Mouse (Mus musculus) 416B (cell line): Measurements from ENCODE around the gene Mturn.

Experiments
- DNase-seq: peaks from one replicate; pipeline ENCODE4 v3.0.0; 2011; ENCODE audit warnings: low read depth

The Mturn gene

GRCm38 (mm10) chr6:54680891-54681745 lies at the start of gene Mturn:
Gene Mturn (plus strand): TSS chr6:54681624.
- peak; percentile 8 for DNase-seq

GRCm38 (mm10) chr6:54639877-54640276 lies 41.5 kb upstream of the Mturn start:
- DNase-seq, result no peak

GRCm38 (mm10) chr6:54641953-54642352 lies 39.5 kb upstream of the Mturn start:
- DNase-seq, result no peak

- no peak for DNase-seq
These were observed 38.2 kb upstream of the Mturn start for GRCm38 (mm10) chr6:54643181-54643580.

GRCm38 (mm10) chr6:54655471-54656095 lies 25.8 kb upstream of the Mturn start:
- peak; percentile 6 for DNase-seq

GRCm38 (mm10) chr6:54657861-54658260 lies 23.6 kb upstream of the Mturn start:
- DNase-seq, result no peak

- DNase-seq, result no peak
These were observed 11.6 kb upstream of the Mturn start for GRCm38 (mm10) chr6:54669868-54670267.

GRCm38 (mm10) chr6:54672901-54673300 lies 8.5 kb upstream of the Mturn start:
- no peak for DNase-seq

GRCm38 (mm10) chr6:54679686-54680085 lies 1.7 kb upstream of the Mturn start:
- no peak for DNase-seq

GRCm38 (mm10) chr6:54681746-54682428 lies 463 bp downstream of the Mturn start:
- no peak for DNase-seq

GRCm38 (mm10) chr6:54684085-54684484 lies 2.7 kb downstream of the Mturn start:
- DNase-seq, result no peak

- no peak for DNase-seq
These were observed 3.7 kb downstream of the Mturn start for GRCm38 (mm10) chr6:54685103-54685502.

GRCm38 (mm10) chr6:54685716-54686395 lies 4.4 kb downstream of the Mturn start:
- no peak for DNase-seq

GRCm38 (mm10) chr6:54686946-54687737 lies 5.7 kb downstream of the Mturn start:
- no peak for DNase-seq

- DNase-seq, result no peak
These were observed 7.3 kb downstream of the Mturn start for GRCm38 (mm10) chr6:54688467-54689323.

- no peak for DNase-seq
These were observed 8.3 kb downstream of the Mturn start for GRCm38 (mm10) chr6:54689686-54690085.

GRCm38 (mm10) chr6:54690838-54691237 lies 9.4 kb downstream of the Mturn start:
- DNase-seq, result no peak

GRCm38 (mm10) chr6:54691368-54692116 lies 10.1 kb downstream of the Mturn start:
- DNase-seq, result no peak

GRCm38 (mm10) chr6:54692201-54692600 lies 10.8 kb downstream of the Mturn start:
- no peak for DNase-seq

- DNase-seq, result no peak
These were observed 11.9 kb downstream of the Mturn start for GRCm38 (mm10) chr6:54693286-54693685.
